Mouse (Mus musculus) lung, embryonic 14.5 days (tissue): Measurements from ENCODE around the gene Tmem141. TPM values are rescaled to one million over a fixed set of nuclear protein-coding genes. Genes with fewer than 3 reads are reported as not detected.

Experiments used
- ATAC-seq: fragments of 200-750 bp; cut with Nextera tagmentation; 2 replicates; pipeline ENCODE4 v1.8.0; 2017; ENCODE audit warnings: mild to moderate bottlenecking, moderate TSS enrichment, moderate library complexity; ENCODE audit not compliant: insufficient read depth
- DNase-seq: peaks from one replicate; pipeline ENCODE4 v3.0.0-alpha.2; 2015
- H3K27ac ChIP-seq: fragments of 300-500 bp; sonication (generic); 2 replicates; pipeline ENCODE4 v1.5.1; 2014; ENCODE audit warnings: low read depth, mild to moderate bottlenecking, moderate library complexity
- H3K27me3 ChIP-seq: fragments of 300-500 bp; sonication (generic); 2 replicates; pipeline ENCODE4 v1.6.1; 2014; ENCODE audit warnings: low read length, control low read depth; ENCODE audit not compliant: insufficient read depth
- H3K36me3 ChIP-seq: fragments of 300-500 bp; sonication (generic); 2 replicates; pipeline ENCODE4 v1.6.1; 2014; ENCODE audit warnings: control low read depth; ENCODE audit not compliant: insufficient read depth
- H3K4me1 ChIP-seq: fragments of 300-500 bp; sonication (generic); 2 replicates; pipeline ENCODE4 v1.6.1; 2014; ENCODE audit warnings: antibody characterized with exemption, control low read depth; ENCODE audit not compliant: insufficient read depth
- H3K4me2 ChIP-seq: fragments of 300-500 bp; sonication (generic); 2 replicates; pipeline ENCODE4 v1.6.1; 2014; ENCODE audit warnings: mild to moderate bottlenecking
- H3K4me3 ChIP-seq: fragments of 300-500 bp; sonication (generic); 2 replicates; pipeline ENCODE4 v1.5.1; 2014; ENCODE audit warnings: low read depth, low read length
- H3K9ac ChIP-seq: fragments of 300-500 bp; sonication (generic); 2 replicates; pipeline ENCODE4 v1.6.1; 2014
- H3K9me3 ChIP-seq: fragments of 300-500 bp; sonication (generic); 2 replicates; pipeline ENCODE4 v1.6.1; 2016; ENCODE audit warnings: low read depth, low read length, control low read depth
- CTCF ChIP-seq: IDR thresholded peaks from 2 replicates; pipeline ENCODE4 v1.5.1; 2016; ENCODE audit warnings: antibody characterized with exemption, low read depth
- WGBS: fragments of 180-500 bp; shearing (Covaris S2); extraction: QIAGEN DNeasy Blood & Tissue Kit; methylation state at CpG from one replicate; pipeline ENCODE4 v1.1.7; 2014; 5-methylcytosine and 5-hydroxymethylcytosine counted together
- polyA plus RNA-seq: library from polyadenylated mRNA; unstranded; fragments of >200 nt; fragmentation: Nextera tagmentation; extraction: Ambion mirVana; gene quantifications from 2 replicates; pipeline ENCODE4 v1.2.1, GENCODE M21; 2014

The Tmem141 gene
- polyA plus RNA-seq, 1 experiment from 2014 or later, result 26.0 TPM

GRCm38 (mm10) chr2:25577951-25578795, 43.6 kb downstream of the Tmem141 start:
- Histone ChIP-seq H3K9me3 (no peaks in the 10 kb centered on the region), H3K36me3 (peaks cover 6% of the 10 kb centered on the region), H3K27me3 (peaks cover 58% of the 10 kb centered on the region), H3K9ac (no peak overlapping the region), H3K27ac (no peak overlapping the region), H3K4me3 (peak overlapping the region; percentile 28), H3K4me1 (peaks cover 17% of the 10 kb centered on the region), H3K4me2 (peak overlapping the region; percentile 51)
- peak; percentile 32; the same call in 1 of the 2 replicates for TF ChIP-seq CTCF
- no peak for ATAC-seq
- peak; percentile 34 for DNase-seq
- WGBS, result 5% methylated on average over 75 of the region's 75 CpGs

- Histone ChIP-seq H3K27me3 (peaks cover 58% of the 10 kb centered on the region), H3K4me3 (peak overlapping the region; percentile 28), H3K4me2 (peak overlapping the region; percentile 51), H3K9ac (no peak overlapping the region), H3K9me3 (no peaks in the 10 kb centered on the region), H3K36me3 (peaks cover 10% of the 10 kb centered on the region; the same call in 1 of the 2 replicates), H3K27ac (no peak overlapping the region), H3K4me1 (peaks cover 17% of the 10 kb centered on the region)
- DNase-seq, result no peak
- ATAC-seq, result no peak
- no peak for TF ChIP-seq CTCF
- WGBS, result 14% methylated on average over 92 of the region's 92 CpGs
These were observed 44.6 kb downstream of the Tmem141 start for GRCm38 (mm10) chr2:25576965-25577891.

- no peak for DNase-seq
- Histone ChIP-seq H3K4me1 (peaks cover 15% of the 10 kb centered on the region), H3K4me2 (peak overlapping the region; percentile 78)
These were observed 45.6 kb downstream of the Tmem141 start for GRCm38 (mm10) chr2:25576028-25576850.

GRCm38 (mm10) chr2:25575432-25576027, 46.3 kb downstream of the Tmem141 start:
- H3K9me3 ChIP-seq, result no peaks in the 10 kb centered on the region
- H3K4me2 ChIP-seq, result peak overlapping the region; percentile 78
- DNase-seq, result peak; percentile 63
- peaks cover 23% of the 10 kb centered on the region for H3K36me3 ChIP-seq
- H3K4me1 ChIP-seq, result peaks cover 14% of the 10 kb centered on the region
- TF ChIP-seq CTCF, result no peak
- WGBS, result 8% methylated on average over 21 of the region's 21 CpGs
- peak overlapping the region; percentile 86 for H3K27ac ChIP-seq
- H3K9ac ChIP-seq, result peak overlapping the region; percentile 44
- peaks cover 49% of the 10 kb centered on the region for H3K27me3 ChIP-seq
- H3K4me3 ChIP-seq, result peak overlapping the region; percentile 61
- peak; percentile 8; the same call in 1 of the 2 replicates for ATAC-seq

More at GRCm38 (mm10) chr2:25576028-25576850, 45.6 kb downstream of the Tmem141 start:
- Histone ChIP-seq H3K9me3 (no peaks in the 10 kb centered on the region), H3K4me3 (no peak overlapping the region), H3K36me3 (peaks cover 17% of the 10 kb centered on the region; the same call in 1 of the 2 replicates), H3K27ac (no peak overlapping the region), H3K27me3 (peaks cover 56% of the 10 kb centered on the region), H3K9ac (no peak overlapping the region)
- ATAC-seq, result no peak
- WGBS, result 76% methylated on average over 16 of the region's 16 CpGs
- no peak for TF ChIP-seq CTCF

DNA sequence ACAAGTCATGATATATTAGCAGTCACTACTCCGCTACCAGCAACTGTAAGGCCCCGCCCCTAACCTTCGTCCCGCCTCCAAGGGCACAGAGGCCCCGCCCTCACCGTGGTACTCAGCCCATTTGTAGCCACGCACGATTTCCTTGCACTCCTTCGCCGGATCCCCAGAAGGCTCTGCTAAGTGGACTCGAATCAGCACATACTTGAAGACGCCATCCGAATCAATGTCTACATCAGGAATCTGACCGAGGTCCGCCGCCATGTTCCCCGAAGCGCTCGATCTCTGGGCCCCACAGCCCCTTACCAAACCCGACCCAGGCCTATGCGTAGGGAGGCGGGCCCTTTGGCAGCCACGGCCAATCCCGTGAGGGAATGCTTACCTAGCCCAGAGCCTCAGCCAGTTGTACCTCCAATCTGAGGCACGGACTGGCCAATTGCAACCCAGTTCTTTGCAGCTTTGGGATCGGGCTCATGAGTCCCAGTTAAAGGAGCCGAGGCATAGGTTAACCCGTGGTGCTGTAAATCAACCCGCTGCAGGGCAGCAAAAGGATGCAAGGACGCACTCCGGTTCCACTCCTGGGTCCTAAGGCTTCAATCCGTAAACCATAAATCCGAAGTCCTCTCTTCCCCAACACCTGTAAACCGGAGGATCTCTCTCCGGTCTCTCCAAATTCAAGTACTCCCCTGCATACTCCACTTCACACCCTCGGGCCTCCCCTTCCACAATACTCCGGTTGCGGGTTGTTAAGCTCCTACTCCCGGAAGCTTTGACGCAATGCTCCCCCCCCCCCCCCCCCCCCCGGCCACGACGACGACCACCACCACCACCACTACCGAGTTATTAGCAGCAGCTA, 47.0 kb downstream of the Tmem141 start, which contains the start of the genes Mamdc4 and Phpt1:
Gene Mamdc4, minus strand, starts transcription at position 267 of the 853 bp plus-strand sequence.
Gene Phpt1, minus strand, starts transcription at position 646 of the 853 bp plus-strand sequence.
- Histone ChIP-seq H3K27ac (peak within 1 kb of the TSS; percentile 92), H3K36me3 (peaks cover 29% of the 10 kb centered on the region), H3K27me3 (peaks cover 42% of the 10 kb centered on the region), H3K4me1 (peaks cover 14% of the 10 kb centered on the region), H3K4me2 (peak within 1 kb of the TSS; percentile 78), H3K9ac (peak within 1 kb of the TSS; percentile 44), H3K9me3 (no peaks in the 10 kb centered on the region), H3K4me3 (peak within 1 kb of the TSS; percentile 61)
- DNase-seq, result peak; percentile 98
- WGBS, result under 1% methylated on average over 43 of the region's 45 CpGs
- peak; percentile 98 for ATAC-seq
- no peak for TF ChIP-seq CTCF
